Mouse (Mus musculus): ENCODE measurements around the gene Klk1b9.
"Not testable (repeated sequence)": the region's sequence is repeated elsewhere in the genome, so short reads cannot be mapped to it uniquely, and the experiment has no call there.

Gene Klk1b9

GRCm38 (mm10) chr7:43975761-43976160 lies at the start of gene Klk1b9:
Klk1b9 (plus strand) TSS chr7:43976061.
- DNase-seq (ENCODE audit: low spot score in 2 of 2) = not testable (repeated sequence)

GRCm38 (mm10) chr7:43928521-43928920 lies 47.3 kb upstream of the Klk1b9 start:
- no peak for DNase-seq (ENCODE audit: low spot score in 2 of 2)

GRCm38 (mm10) chr7:43932337-43932736 lies 43.5 kb upstream of the Klk1b9 start:
- no peak for DNase-seq (ENCODE audit: low spot score in 2 of 2)

- DNase-seq (ENCODE audit: low spot score in 2 of 2) = no peak
Measured at GRCm38 (mm10) chr7:43933440-43933839, 42.4 kb upstream of the Klk1b9 start, which contains the start of gene Klk15. Klk15 (plus strand) TSS chr7:43933740.

GRCm38 (mm10) chr7:43934747-43935146 lies 41.1 kb upstream of the Klk1b9 start:
- DNase-seq (ENCODE audit: low spot score in 2 of 2) = no peak

- no peak for DNase-seq (ENCODE audit: low spot score in 2 of 2)
Measured at GRCm38 (mm10) chr7:43936551-43936950, 39.3 kb upstream of the Klk1b9 start.

- DNase-seq (ENCODE audit: low spot score in 2 of 2) = not testable (repeated sequence)
Measured at GRCm38 (mm10) chr7:43942293-43942692, 33.6 kb upstream of the Klk1b9 start.

- no peak for DNase-seq (ENCODE audit: low spot score in 2 of 2)
Measured at GRCm38 (mm10) chr7:43944727-43945264, 31.1 kb upstream of the Klk1b9 start.

GRCm38 (mm10) chr7:43950364-43950763 lies 25.5 kb upstream of the Klk1b9 start, which contains the start of gene Klk1b8:
Klk1b8 (plus strand) TSS chr7:43950664.
- no peak for DNase-seq (ENCODE audit: low spot score in 2 of 2)

- no peak for DNase-seq (ENCODE audit: low spot score in 2 of 2)
Measured at GRCm38 (mm10) chr7:43952703-43953102, 23.2 kb upstream of the Klk1b9 start.

- no peak for DNase-seq (ENCODE audit: low spot score in 2 of 2)
Measured at GRCm38 (mm10) chr7:43966451-43966850, 9.4 kb upstream of the Klk1b9 start, which contains the start of gene Klk1b1. Klk1b1 (plus strand) TSS chr7:43966751.

- no peak for DNase-seq (ENCODE audit: low spot score in 2 of 2)
Measured at GRCm38 (mm10) chr7:43967058-43967457, 8.8 kb upstream of the Klk1b9 start.

GRCm38 (mm10) chr7:43967612-43968011 lies 8.2 kb upstream of the Klk1b9 start:
- no peak for DNase-seq (ENCODE audit: low spot score in 2 of 2)

- DNase-seq (ENCODE audit: low spot score in 2 of 2) = no peak
Measured at GRCm38 (mm10) chr7:43985657-43986056, 9.8 kb downstream of the Klk1b9 start.

GRCm38 (mm10) chr7:43994821-43995220 lies 19.0 kb downstream of the Klk1b9 start:
- not testable (repeated sequence) for DNase-seq (ENCODE audit: low spot score in 2 of 2)

GRCm38 (mm10) chr7:43995577-43995976 lies 19.7 kb downstream of the Klk1b9 start, which contains the start of gene Klk1b11:
Klk1b11 (plus strand) TSS chr7:43995877.
- DNase-seq (ENCODE audit: low spot score in 2 of 2) = not testable (repeated sequence)

- no peak for DNase-seq (ENCODE audit: low spot score in 2 of 2)
Measured at GRCm38 (mm10) chr7:44004847-44005246, 29.0 kb downstream of the Klk1b9 start.

GRCm38 (mm10) chr7:44011868-44012267 lies 36.0 kb downstream of the Klk1b9 start, which contains the start of gene Klk1b26:
Klk1b26 (plus strand) TSS chr7:44012168.
- DNase-seq (ENCODE audit: low spot score in 2 of 2) = not testable (repeated sequence)

GRCm38 (mm10) chr7:44014666-44015065 lies 38.8 kb downstream of the Klk1b9 start:
- DNase-seq (ENCODE audit: low spot score in 2 of 2) = not testable (repeated sequence)

GRCm38 (mm10) chr7:44015071-44015470 lies 39.2 kb downstream of the Klk1b9 start:
- DNase-seq (ENCODE audit: low spot score in 2 of 2) = no peak
